Mouse (Mus musculus) bone marrow macrophage, adult 2 months (primary cell): ENCODE data around the gene Map7.

Source experiments
- CTCF ChIP-seq: IDR thresholded peaks from 2 replicates; pipeline ENCODE4 v1.5.1; 2012; ENCODE audit warnings: low read depth, mild to moderate bottlenecking, low read length, moderate library complexity
- POLR2A ChIP-seq: IDR thresholded peaks from 2 replicates; pipeline ENCODE4 v1.6.1; 2012; ENCODE audit warnings: mild to moderate bottlenecking, low read depth, low read length, borderline replicate concordance

DNA sequence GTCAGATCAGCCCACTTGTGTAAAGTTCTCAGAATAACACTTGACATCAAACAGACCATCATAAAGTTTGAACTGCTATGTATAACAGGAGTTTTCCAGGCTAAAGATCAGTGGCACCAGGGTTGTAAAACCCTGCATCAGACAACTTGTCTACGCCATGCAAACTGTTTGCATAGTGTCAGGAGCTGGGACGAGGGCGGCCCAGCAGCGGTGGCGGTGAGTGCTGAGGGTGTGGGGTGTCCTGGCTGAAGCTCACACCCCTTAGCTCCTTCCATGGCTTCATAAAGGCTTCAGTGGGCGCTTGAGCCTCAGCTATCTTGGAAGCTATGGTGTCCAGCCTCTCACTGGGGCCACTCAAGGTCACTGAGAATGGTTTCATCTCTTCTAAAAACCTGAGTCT, 55.2 kb downstream of the Map7 start:
- TF ChIP-seq CTCF (no peak), POLR2A (no peak)
